Mouse (Mus musculus): ENCODE measurements around the gene Tbc1d14.

The Tbc1d14 gene

DNA sequence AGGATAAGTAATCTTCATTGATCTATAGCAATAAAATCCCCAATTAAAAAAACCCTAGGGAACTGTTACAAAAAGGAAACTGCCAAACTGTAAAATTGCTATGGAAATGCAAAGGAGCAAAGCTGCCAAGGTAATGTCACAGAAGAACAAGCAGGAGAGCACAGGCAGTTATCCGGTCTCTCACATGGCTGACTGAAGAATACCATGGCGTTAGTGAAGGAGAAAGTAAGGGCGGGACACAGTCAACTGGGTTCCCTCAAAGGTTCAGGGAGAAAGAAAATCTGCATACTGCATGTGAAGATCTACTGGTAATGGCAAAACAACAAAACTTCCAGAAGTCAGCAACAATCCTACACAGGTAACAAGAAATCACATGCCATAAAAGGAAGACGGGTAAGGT lies 36.8 kb downstream of the Tbc1d14 start:
- DNase-seq (ENCODE audit: low read depth in 1 of 2, low spot score in 2 of 2), result no peak

DNA sequence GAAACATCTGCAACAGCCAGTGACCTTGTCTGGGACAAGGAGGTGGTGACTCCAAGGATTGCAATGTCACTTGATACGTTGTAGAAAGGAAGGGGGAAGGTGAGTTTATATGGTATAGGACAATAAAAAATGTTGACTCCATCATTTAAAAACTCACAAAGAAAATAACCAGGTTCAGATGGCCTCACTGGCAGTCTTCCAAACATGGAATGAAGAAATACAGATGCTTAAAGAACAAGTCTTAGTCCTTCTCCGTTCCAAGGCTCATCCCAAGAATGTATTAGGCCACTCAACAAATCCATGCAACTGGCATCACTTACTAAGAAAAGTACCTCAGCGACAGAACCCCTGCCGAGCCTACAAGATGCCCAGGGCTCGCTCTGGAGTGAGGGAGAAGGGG lies 38.6 kb downstream of the Tbc1d14 start:
- no peak for DNase-seq (ENCODE audit: low read depth in 1 of 2, low spot score in 2 of 2)

DNA sequence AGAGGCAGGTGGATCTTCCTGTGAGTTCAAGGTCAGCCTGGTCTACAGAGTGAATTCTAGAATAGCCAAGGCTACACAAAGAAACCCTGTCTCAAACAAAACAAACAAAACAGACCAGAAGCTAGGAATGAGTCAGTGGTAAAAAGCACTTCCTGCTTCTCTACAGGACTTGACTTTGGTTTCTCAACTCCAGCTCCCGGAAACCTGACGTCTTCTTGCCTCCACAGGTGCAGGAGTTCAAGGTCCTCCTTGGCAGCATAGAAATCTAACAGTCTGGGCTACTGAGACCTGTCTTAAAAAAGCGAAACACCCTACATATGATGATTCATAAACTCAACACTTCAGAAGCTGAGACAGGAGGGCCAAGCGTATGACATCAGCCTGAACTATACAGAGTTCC lies 39.2 kb downstream of the Tbc1d14 start:
- no peak for DNase-seq (ENCODE audit: low read depth in 1 of 2, low spot score in 2 of 2)

DNA sequence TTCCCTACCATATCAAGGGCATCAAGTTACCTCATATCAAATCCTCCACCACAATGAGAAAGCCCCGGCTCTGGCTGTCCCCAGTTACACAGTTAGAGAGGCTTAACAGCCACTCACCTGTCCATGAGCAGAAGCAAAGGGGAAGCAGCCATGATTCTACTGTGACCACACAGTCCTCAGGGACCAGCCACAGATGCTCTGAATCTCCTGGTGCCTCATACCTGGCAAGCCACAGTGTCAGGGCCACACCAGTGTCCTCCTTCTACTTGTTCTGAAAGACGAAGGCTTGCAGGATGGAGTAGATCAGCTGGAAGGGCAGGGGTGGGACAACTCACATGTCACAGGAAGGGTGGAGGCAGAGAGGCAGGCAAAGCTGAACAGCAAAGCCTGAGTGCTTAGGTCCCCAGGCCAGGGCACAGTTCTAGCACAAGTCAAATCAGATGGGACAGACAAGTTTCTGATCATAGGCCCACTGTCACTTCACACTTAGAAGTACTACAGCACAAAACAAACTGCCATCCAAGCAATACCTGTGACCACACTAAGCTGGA lies 39.9 kb downstream of the Tbc1d14 start:
- DNase-seq (ENCODE audit: low read depth in 1 of 2, low spot score in 2 of 2), result no peak

GRCm38 (mm10) chr5:36552391-36552790 lies 40.7 kb downstream of the Tbc1d14 start:
- DNase-seq (ENCODE audit: low read depth in 1 of 2, low spot score in 2 of 2), result no peak

DNA sequence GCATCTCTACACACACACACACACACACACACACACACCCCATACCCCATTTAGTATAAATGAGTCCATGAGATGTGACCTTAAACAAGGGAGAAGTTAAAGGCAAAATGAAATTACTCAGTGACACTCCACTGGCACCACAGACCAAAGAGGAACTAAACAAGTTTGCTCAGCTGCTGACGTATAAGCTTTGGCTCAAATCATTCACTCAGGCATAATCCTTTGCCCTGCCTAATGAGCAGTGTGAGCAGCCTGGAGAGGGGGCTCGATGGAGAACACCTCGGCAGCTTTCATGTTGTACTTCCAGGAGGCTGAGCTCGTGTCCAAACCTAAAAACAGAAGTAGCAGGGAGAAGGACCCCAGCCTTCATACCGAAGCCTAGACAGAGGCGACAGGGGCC lies 43.8 kb downstream of the Tbc1d14 start:
- DNase-seq (ENCODE audit: low read depth in 1 of 2, low spot score in 2 of 2), result peak in 1 of 2 experiments; percentile 32

DNA sequence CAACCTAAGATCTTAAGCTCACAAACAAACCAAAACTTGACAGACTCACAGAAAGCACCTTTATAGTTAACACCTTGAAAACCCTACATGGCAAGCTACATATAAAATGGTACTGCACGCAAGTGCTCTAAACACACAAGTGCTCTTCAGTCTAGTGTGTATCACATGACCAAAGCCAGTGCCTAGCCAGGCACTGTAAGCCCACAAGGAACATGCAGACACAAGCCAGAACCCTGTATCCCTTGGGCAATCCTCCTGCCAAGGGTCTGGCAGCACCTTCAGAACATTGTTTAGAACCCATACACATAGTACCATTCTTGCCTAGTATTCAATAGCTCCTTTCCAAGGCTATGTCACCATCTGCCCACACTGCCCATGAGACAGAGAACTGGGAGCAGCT lies 48.3 kb downstream of the Tbc1d14 start:
- DNase-seq (ENCODE audit: low read depth in 1 of 2, low spot score in 2 of 2), result no peak

- no peak for DNase-seq (ENCODE audit: low read depth in 1 of 2, low spot score in 2 of 2)
Measured at GRCm38 (mm10) chr5:36540928-36541327, 52.1 kb downstream of the Tbc1d14 start.

GRCm38 (mm10) chr5:36538576-36539187 lies 54.4 kb downstream of the Tbc1d14 start:
- peak in 1 of 2 experiments; percentile 30 for DNase-seq (ENCODE audit: low read depth in 1 of 2, low spot score in 2 of 2)

DNA sequence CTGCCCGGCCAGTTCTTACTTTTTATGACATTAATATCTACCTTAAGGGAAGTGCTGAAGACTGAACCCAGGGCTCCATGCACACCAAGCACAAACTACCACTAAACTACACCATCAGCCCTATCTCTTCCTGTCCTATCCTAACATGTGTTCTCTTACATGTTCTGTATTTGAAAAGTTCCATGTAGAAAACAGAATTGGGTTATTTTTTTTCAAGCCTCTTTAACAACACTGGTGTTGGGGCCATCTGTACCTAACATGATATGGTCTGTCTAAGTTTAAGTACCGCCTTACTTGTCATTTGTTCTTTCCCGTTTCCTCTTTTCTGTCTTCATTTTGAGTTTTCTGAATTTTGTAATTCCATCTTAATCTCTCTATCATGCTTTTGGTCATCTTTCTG lies 56.7 kb downstream of the Tbc1d14 start:
- no peak for DNase-seq (ENCODE audit: low read depth in 1 of 2, low spot score in 2 of 2)

DNA sequence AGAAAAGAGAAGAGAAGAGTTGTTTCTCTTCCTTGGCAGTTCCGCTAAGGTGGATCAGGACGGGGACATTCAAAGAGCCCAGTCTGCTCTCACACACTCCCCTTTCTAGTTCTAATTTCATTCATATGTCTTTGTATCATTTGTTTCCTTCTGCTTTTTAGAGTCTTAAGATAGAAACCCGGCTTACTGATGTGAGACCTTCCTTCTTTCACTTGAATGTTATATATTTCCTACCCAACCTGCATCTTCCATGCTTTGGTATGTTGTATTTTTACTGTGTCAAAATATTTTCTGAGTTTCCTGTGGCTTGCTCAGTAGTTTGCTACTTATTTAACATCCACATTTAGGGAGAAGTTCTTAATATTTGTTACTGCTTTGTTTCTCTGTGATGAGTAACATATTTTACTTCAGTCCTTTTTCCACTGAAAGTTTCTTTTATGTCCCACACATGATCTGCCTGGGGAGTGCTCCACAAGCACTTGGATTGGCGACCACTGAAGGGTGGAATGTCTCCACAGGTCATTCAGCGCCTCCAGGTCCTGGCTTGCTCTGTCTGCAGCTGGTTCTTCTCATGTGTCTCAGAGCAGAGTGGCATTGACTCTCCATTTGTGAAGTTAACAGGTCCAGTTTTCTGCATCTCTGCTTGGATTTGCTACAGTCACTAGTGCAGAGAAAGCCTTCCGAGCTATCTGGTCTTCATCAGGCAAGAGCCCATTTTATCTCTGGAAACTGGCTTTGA lies 57.5 kb downstream of the Tbc1d14 start:
- no peak for DNase-seq (ENCODE audit: low read depth in 1 of 2, low spot score in 2 of 2)

GRCm38 (mm10) chr5:36534455-36535030 lies 58.5 kb downstream of the Tbc1d14 start:
- no peak for DNase-seq (ENCODE audit: low read depth in 1 of 2, low spot score in 2 of 2)

DNA sequence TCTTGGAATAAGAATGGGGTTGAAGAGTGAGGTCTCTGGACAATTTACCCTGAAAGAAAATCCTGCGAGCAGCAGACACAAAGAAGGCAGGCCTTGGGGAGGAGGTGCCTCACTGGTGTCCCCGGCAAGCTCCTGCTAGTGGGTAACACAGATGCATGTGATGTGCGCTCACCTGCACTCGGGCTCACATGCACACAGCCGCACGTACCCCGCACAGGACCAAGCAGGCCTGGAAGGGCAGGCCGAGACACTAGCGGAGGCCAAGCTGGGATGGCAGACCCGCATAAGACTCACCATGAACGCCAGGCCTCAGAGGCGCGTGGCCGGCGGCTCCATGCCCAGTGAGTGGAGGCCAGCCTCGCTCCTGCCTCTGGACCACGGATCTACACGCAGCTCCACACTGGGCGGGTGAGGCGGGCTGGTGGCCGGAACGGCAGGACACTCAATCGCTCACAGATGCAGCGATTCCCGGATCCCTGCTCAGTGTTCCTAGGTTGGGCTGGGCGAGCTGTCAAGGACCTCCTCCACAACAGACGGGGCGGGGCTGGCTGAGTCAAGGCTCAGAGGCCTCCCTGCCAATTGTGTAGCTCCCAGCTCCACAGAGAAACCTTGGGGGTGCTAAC lies 62.8 kb downstream of the Tbc1d14 start:
- DNase-seq (ENCODE audit: low read depth in 1 of 2, low spot score in 2 of 2), result peak; percentile 60 to 67

DNA sequence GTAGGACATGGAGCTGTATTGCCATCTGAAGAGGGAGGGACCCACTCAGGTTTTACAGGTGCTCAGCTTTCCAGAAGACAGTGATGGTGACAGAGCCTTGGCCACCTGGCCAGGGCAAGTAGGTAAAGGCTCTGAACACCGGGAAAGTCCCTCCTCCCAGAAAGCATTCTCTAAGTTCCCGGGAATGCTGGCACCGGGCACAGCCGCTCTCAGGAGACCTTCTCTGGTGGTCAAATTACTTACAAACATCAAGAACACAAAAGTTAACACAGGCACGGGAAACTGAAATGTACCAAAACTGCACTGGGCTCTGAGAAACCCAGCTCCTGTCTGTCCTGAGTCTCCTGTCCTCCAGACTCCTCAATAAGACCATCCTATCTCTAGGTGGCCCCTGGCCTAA lies 63.4 kb downstream of the Tbc1d14 start:
- DNase-seq (ENCODE audit: low read depth in 1 of 2, low spot score in 2 of 2), result no peak

DNA sequence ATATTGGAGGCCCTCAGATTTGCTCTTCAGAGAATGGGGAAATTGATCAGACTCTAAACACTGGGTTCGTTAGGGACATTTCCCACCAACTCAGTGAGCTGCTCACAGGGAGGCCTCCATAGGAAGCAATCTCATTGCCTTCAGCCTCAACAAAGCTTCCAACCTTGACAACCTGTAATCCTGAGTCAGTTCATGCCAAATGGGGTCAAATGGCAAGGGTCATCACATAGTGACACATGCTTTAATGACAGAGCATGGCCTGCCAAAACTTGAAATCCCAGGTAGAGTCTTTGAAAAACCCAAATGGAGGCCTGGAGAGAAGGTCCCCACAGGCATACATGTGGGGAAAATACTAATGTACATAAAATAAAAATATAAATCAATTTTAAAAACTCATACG lies 66.2 kb downstream of the Tbc1d14 start:
- no peak for DNase-seq (ENCODE audit: low read depth in 1 of 2, low spot score in 2 of 2)

GRCm38 (mm10) chr5:36526274-36526673 lies 66.8 kb downstream of the Tbc1d14 start:
- no peak for DNase-seq (ENCODE audit: low read depth in 1 of 2, low spot score in 2 of 2)

GRCm38 (mm10) chr5:36525216-36525615 lies 67.9 kb downstream of the Tbc1d14 start:
- DNase-seq (ENCODE audit: low read depth in 1 of 2, low spot score in 2 of 2), result no peak

DNA sequence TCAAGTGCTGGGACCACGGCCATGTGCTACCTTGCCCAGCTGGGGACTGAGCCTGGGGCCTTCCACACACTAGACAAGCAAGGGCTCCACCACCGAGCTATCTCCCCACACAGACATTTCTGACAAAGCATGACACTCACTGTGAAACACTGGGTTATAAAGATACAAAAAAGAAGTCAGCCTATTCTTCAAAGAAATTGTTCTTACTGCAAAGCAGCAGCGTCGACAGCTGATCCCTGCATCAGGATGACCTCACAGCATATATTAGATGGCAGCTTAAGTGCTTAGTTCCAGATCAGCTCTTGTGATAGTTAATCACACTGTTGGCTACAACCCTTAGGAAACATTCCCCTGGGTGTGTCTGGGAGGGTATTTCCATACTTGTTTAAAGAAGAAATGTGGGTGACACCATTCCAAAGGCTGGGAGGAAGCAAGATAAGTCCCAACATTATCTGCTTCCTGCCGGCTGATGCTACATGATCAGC lies 69.8 kb downstream of the Tbc1d14 start:
- DNase-seq (ENCODE audit: low read depth in 1 of 2, low spot score in 2 of 2), result no peak

DNA sequence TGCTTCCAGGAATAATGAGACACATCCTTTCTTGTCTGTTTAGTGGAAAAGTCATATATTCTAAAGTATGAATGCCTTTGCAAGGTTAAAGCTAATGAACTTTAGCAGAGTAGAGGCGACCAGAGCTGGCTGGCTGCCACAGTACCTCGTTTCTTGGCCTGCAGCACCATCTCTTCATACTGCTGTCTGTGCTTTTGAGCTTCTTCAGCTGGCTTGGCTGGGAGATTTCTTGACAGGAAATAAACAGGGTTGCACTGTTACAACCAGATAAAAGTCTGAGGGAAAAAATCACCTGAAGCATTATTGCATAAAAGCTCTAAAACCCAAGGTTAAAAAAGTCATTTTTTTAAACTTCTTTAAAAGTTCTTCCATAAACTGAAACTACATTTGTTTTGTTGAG lies 70.3 kb downstream of the Tbc1d14 start:
- no peak for DNase-seq (ENCODE audit: low read depth in 1 of 2, low spot score in 2 of 2)

DNA sequence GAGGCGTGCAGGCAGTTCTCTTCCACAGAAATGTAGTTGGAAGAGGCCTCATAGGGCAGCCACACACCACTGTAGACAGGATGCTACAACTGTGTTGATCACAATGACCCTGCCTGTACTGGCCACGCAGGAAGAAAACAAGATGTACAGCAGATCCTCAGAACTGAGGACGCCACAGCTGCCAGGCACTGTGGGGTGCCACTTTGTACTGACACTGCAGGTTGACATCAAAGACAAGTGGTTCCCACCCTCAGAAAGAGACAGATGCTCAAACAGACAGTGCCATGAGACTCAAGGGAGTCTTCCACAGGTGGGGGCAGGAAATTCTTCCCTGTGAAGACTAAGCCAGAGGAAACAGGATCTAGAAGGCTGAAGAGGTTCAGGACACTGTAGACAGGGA lies 73.3 kb downstream of the Tbc1d14 start:
- no peak for DNase-seq (ENCODE audit: low read depth in 1 of 2, low spot score in 2 of 2)

- no peak for DNase-seq (ENCODE audit: low read depth in 1 of 2, low spot score in 2 of 2)
Measured at GRCm38 (mm10) chr5:36517596-36517995, 75.5 kb downstream of the Tbc1d14 start.

GRCm38 (mm10) chr5:36515558-36515957 lies 77.5 kb downstream of the Tbc1d14 start:
- DNase-seq (ENCODE audit: low read depth in 1 of 2, low spot score in 2 of 2), result no peak

Measured in monocyte, adult 2 months (primary cell).